Mouse (Mus musculus) forebrain, embryonic 16.5 days (tissue): ENCODE data around the gene Crnkl1. TPM values are rescaled to one million over a fixed set of nuclear protein-coding genes. Genes with fewer than 3 reads are reported as not detected.

Source experiments
- ATAC-seq: fragments of 200-750 bp; cut with Nextera tagmentation; 2 replicates; pipeline ENCODE4 v1.8.0; 2017; ENCODE audit warnings: mild to moderate bottlenecking, moderate library complexity
- H3K27ac ChIP-seq: fragments of 300-500 bp; sonication (generic); 2 replicates; pipeline ENCODE4 v1.5.1; 2014; ENCODE audit warnings: low read length, control low read depth
- H3K27me3 ChIP-seq: fragments of 300-500 bp; sonication (generic); replicated peaks from 2 replicates; pipeline ENCODE4 v1.6.1; 2014; ENCODE audit warnings: low read length; ENCODE audit not compliant: control insufficient read depth, insufficient read depth
- H3K36me3 ChIP-seq: fragments of 300-500 bp; sonication (generic); 2 replicates; pipeline ENCODE4 v1.6.1; 2014; ENCODE audit not compliant: control insufficient read depth, insufficient read depth
- H3K4me1 ChIP-seq: fragments of 300-500 bp; sonication (generic); replicated peaks from 2 replicates; pipeline ENCODE4 v1.6.1; 2014; ENCODE audit warnings: low read length; ENCODE audit not compliant: control insufficient read depth, insufficient read depth
- H3K4me2 ChIP-seq: fragments of 300-500 bp; sonication (generic); 2 replicates; pipeline ENCODE4 v1.6.1; 2014; ENCODE audit warnings: mild to moderate bottlenecking, low read length, control low read depth
- H3K4me3 ChIP-seq: fragments of 300-500 bp; sonication (generic); replicated peaks from 2 replicates; pipeline ENCODE4 v1.5.1; 2014; ENCODE audit warnings: mild to moderate bottlenecking, low read length, control low read depth
- H3K9ac ChIP-seq: fragments of 300-500 bp; sonication (generic); replicated peaks from 2 replicates; pipeline ENCODE4 v1.6.1; 2014; ENCODE audit warnings: low read depth, low read length, control low read depth
- H3K9me3 ChIP-seq: fragments of 300-500 bp; sonication (generic); 2 replicates; pipeline ENCODE4 v1.6.1; 2016; ENCODE audit warnings: low read length; ENCODE audit not compliant: control insufficient read depth
- WGBS: fragments of 180-500 bp; shearing (Covaris S2); extraction: QIAGEN DNeasy Blood & Tissue Kit; methylation state at CpG from one replicate; pipeline ENCODE4 v1.1.7; 2014; 5-methylcytosine and 5-hydroxymethylcytosine counted together
- polyA plus RNA-seq: library from polyadenylated mRNA; unstranded; fragments of >200 nt; fragmentation: Nextera tagmentation; extraction: Ambion mirVana; gene quantifications from 2 replicates; pipeline ENCODE4 v1.2.1, GENCODE M21; 2015

Gene Crnkl1
- polyA plus RNA-seq = 33.8 and 34.3 TPM in 2 replicates

GRCm38 (mm10) chr2:145934339-145935231, at the start of gene Crnkl1, which contains the start of gene Cfap61:
Gene Crnkl1 (minus strand): TSS chr2:145935014.
Gene Cfap61 (plus strand): TSS chr2:145934784.
- under 1% methylated on average over 61 of the region's 61 CpGs for WGBS
- Histone ChIP-seq H3K9ac (peak within 1 kb of the TSS; percentile 70), H3K27ac (no peak within 1 kb of the TSS), H3K4me3 (peak within 1 kb of the TSS; percentile 97), H3K27me3 (no peaks in the 10 kb centered on the region), H3K4me1 (peaks cover 10% of the 10 kb centered on the region), H3K9me3 (no peaks in the 10 kb centered on the region), H3K36me3 (peaks cover 7% of the 10 kb centered on the region), H3K4me2 (peak within 1 kb of the TSS; percentile 99)
- ATAC-seq = peak; percentile 99

- H3K36me3 ChIP-seq = no peaks in the 10 kb centered on the region
- no peak overlapping the region for H3K4me3 ChIP-seq
- 33% methylated on average over 9 of the region's 9 CpGs for WGBS
- no peaks in the 10 kb centered on the region for H3K9me3 ChIP-seq
- peaks cover 28% of the 10 kb centered on the region for H3K4me1 ChIP-seq
- H3K27ac ChIP-seq = no peak overlapping the region
- no peak overlapping the region for H3K4me2 ChIP-seq
- H3K9ac ChIP-seq = no peak overlapping the region
- no peaks in the 10 kb centered on the region for H3K27me3 ChIP-seq
- ATAC-seq = peak; percentile 52
Measured at GRCm38 (mm10) chr2:145982317-145983045, 47.7 kb upstream of the Crnkl1 start.

- no peaks in the 10 kb centered on the region for H3K27me3 ChIP-seq
- H3K9ac ChIP-seq = no peak overlapping the region; the same call in 1 of the 2 replicates
- no peaks in the 10 kb centered on the region for H3K36me3 ChIP-seq
- peaks cover 28% of the 10 kb centered on the region for H3K4me1 ChIP-seq
- peak overlapping the region; percentile 54; the same call in 1 of the 2 replicates for H3K27ac ChIP-seq
- no peak overlapping the region for H3K4me3 ChIP-seq
- peak; percentile 67 for ATAC-seq
- H3K9me3 ChIP-seq = no peaks in the 10 kb centered on the region
- 8% methylated on average over 6 of the region's 6 CpGs for WGBS
- no peak overlapping the region; the same call in 1 of the 2 replicates for H3K4me2 ChIP-seq
Measured at GRCm38 (mm10) chr2:145981699-145982112, 46.9 kb upstream of the Crnkl1 start.

- peaks cover 28% of the 10 kb centered on the region for H3K4me1 ChIP-seq
- H3K9me3 ChIP-seq = no peaks in the 10 kb centered on the region
- WGBS = 81% methylated on average over 9 of the region's 9 CpGs
- H3K4me3 ChIP-seq = no peak overlapping the region
- H3K9ac ChIP-seq = no peak overlapping the region
- no peak overlapping the region for H3K27ac ChIP-seq
- H3K27me3 ChIP-seq = no peaks in the 10 kb centered on the region
- H3K4me2 ChIP-seq = no peak overlapping the region
- no peak for ATAC-seq
- no peaks in the 10 kb centered on the region for H3K36me3 ChIP-seq
Measured at GRCm38 (mm10) chr2:145980881-145981280, 46.1 kb upstream of the Crnkl1 start.

- Histone ChIP-seq H3K9ac (no peak overlapping the region), H3K36me3 (no peaks in the 10 kb centered on the region), H3K4me1 (peaks cover 28% of the 10 kb centered on the region), H3K27ac (no peak overlapping the region), H3K9me3 (no peaks in the 10 kb centered on the region), H3K4me3 (no peak overlapping the region), H3K27me3 (no peaks in the 10 kb centered on the region), H3K4me2 (no peak overlapping the region)
- ATAC-seq = no peak
- 28% methylated on average over 4 of the region's 4 CpGs for WGBS
Measured at GRCm38 (mm10) chr2:145979616-145980015, 44.8 kb upstream of the Crnkl1 start.

- no peak for ATAC-seq
Measured at GRCm38 (mm10) chr2:145972571-145972970, 37.8 kb upstream of the Crnkl1 start.

GRCm38 (mm10) chr2:145971237-145972010, 36.6 kb upstream of the Crnkl1 start:
- Histone ChIP-seq H3K9me3 (no peaks in the 10 kb centered on the region), H3K9ac (no peak overlapping the region), H3K4me1 (peaks cover 12% of the 10 kb centered on the region), H3K27ac (peak overlapping the region; percentile 70), H3K4me3 (no peak overlapping the region), H3K36me3 (no peaks in the 10 kb centered on the region), H3K27me3 (no peaks in the 10 kb centered on the region), H3K4me2 (no peak overlapping the region)
- peak; percentile 84 for ATAC-seq
- 65% methylated on average over 20 of the region's 20 CpGs for WGBS

More at GRCm38 (mm10) chr2:145972571-145972970, 37.8 kb upstream of the Crnkl1 start:
- no peaks in the 10 kb centered on the region for H3K9me3 ChIP-seq
- WGBS = 94% methylated on average over 4 of the region's 4 CpGs
- no peak overlapping the region for H3K4me3 ChIP-seq
- H3K36me3 ChIP-seq = no peaks in the 10 kb centered on the region
- H3K9ac ChIP-seq = no peak overlapping the region
- H3K4me1 ChIP-seq = peaks cover 12% of the 10 kb centered on the region
- no peaks in the 10 kb centered on the region for H3K27me3 ChIP-seq
- no peak overlapping the region for H3K4me2 ChIP-seq
- H3K27ac ChIP-seq = no peak overlapping the region

- peak; percentile 8; the same call in 1 of the 2 replicates for ATAC-seq
- Histone ChIP-seq H3K4me3 (no peak overlapping the region), H3K4me1 (peaks cover 12% of the 10 kb centered on the region), H3K4me2 (no peak overlapping the region), H3K9ac (no peak overlapping the region), H3K9me3 (no peaks in the 10 kb centered on the region), H3K27ac (peak overlapping the region; percentile 70), H3K36me3 (no peaks in the 10 kb centered on the region), H3K27me3 (no peaks in the 10 kb centered on the region)
- WGBS = 70% methylated on average over 12 of the region's 12 CpGs
Measured at GRCm38 (mm10) chr2:145970751-145971150, 35.9 kb upstream of the Crnkl1 start.
